Mouse (Mus musculus) hindbrain, embryonic 10.5 days (tissue): ENCODE measurements around the gene Uck1. TPM values are rescaled to one million over a fixed set of nuclear protein-coding genes. Genes with fewer than 3 reads are reported as not detected.

ENCODE experiments used
- DNase-seq: peaks from one replicate; pipeline ENCODE4 v3.0.0-alpha.2; 2017; ENCODE audit warnings: low spot score
- H3K27ac ChIP-seq: fragments of 300-500 bp; sonication (generic); 2 replicates; pipeline ENCODE4 v1.5.1; 2016; ENCODE audit warnings: mild to moderate bottlenecking, moderate library complexity
- H3K27me3 ChIP-seq: fragments of 300-500 bp; sonication (generic); 2 replicates; pipeline ENCODE4 v1.6.1; 2016; ENCODE audit warnings: mild to moderate bottlenecking; ENCODE audit not compliant: poor library complexity, insufficient read depth, severe bottlenecking
- H3K36me3 ChIP-seq: fragments of 300-500 bp; sonication (generic); 2 replicates; pipeline ENCODE4 v1.6.1; 2016; ENCODE audit warnings: mild to moderate bottlenecking, moderate library complexity
- H3K4me1 ChIP-seq: fragments of 300-500 bp; sonication (generic); replicated peaks from 2 replicates; pipeline ENCODE4 v1.6.1; 2016; ENCODE audit warnings: mild to moderate bottlenecking
- H3K4me3 ChIP-seq: fragments of 300-500 bp; sonication (generic); 2 replicates; pipeline ENCODE4 v1.5.1; 2016; ENCODE audit warnings: mild to moderate bottlenecking, moderate library complexity
- H3K9me3 ChIP-seq: fragments of 300-500 bp; sonication (generic); 2 replicates; pipeline ENCODE4 v1.6.1; 2016; ENCODE audit warnings: mild to moderate bottlenecking, moderate library complexity
- WGBS: fragments of 180-500 bp; shearing (Covaris S2); methylation state at CpG from one replicate; pipeline ENCODE4 v1.1.7; 2016; 5-methylcytosine and 5-hydroxymethylcytosine counted together
- polyA plus RNA-seq: library from polyadenylated mRNA; unstranded; fragments of >200 nt; fragmentation: Nextera tagmentation; extraction: Ambion mirVana; gene quantifications from 2 replicates; pipeline ENCODE4 v1.2.1, GENCODE M21; 2016

Gene Uck1
- polyA plus RNA-seq, 1 experiment from 2014 or later: 77.2 TPM

GRCm38 (mm10) chr2:32222057-32222456, 37.9 kb downstream of the Uck1 start:
- H3K27me3 ChIP-seq: no peaks in the 10 kb centered on the region
- peaks cover 100% of the 10 kb centered on the region for H3K36me3 ChIP-seq
- H3K9me3 ChIP-seq: no peaks in the 10 kb centered on the region
- H3K4me1 ChIP-seq: no peaks in the 10 kb centered on the region
- DNase-seq: no peak
- H3K4me3 ChIP-seq: no peak overlapping the region
- H3K27ac ChIP-seq: no peak overlapping the region
- 91% methylated on average over 10 of the region's 10 CpGs for WGBS

- Histone ChIP-seq H3K4me3 (no peak overlapping the region), H3K36me3 (peaks cover 100% of the 10 kb centered on the region), H3K27ac (no peak overlapping the region), H3K27me3 (no peaks in the 10 kb centered on the region), H3K4me1 (no peaks in the 10 kb centered on the region), H3K9me3 (no peaks in the 10 kb centered on the region)
- 93% methylated on average over 7 of the region's 7 CpGs for WGBS
- no peak for DNase-seq
Observed at GRCm38 (mm10) chr2:32221577-32221976, 38.4 kb downstream of the Uck1 start.

- 94% methylated on average over 10 of the region's 10 CpGs for WGBS
- Histone ChIP-seq H3K4me1 (no peaks in the 10 kb centered on the region), H3K4me3 (no peak overlapping the region), H3K27ac (no peak overlapping the region), H3K9me3 (no peaks in the 10 kb centered on the region), H3K27me3 (no peaks in the 10 kb centered on the region), H3K36me3 (peaks cover 100% of the 10 kb centered on the region)
- no peak for DNase-seq
Observed at GRCm38 (mm10) chr2:32220969-32221368, 39.0 kb downstream of the Uck1 start.

GRCm38 (mm10) chr2:32220021-32220420, 39.9 kb downstream of the Uck1 start:
- peaks cover 100% of the 10 kb centered on the region for H3K36me3 ChIP-seq
- no peak overlapping the region for H3K4me3 ChIP-seq
- no peaks in the 10 kb centered on the region for H3K9me3 ChIP-seq
- 94% methylated on average over 6 of the region's 6 CpGs for WGBS
- no peaks in the 10 kb centered on the region for H3K27me3 ChIP-seq
- no peak overlapping the region for H3K27ac ChIP-seq
- no peaks in the 10 kb centered on the region for H3K4me1 ChIP-seq
- DNase-seq: no peak

GRCm38 (mm10) chr2:32219501-32219900, 40.5 kb downstream of the Uck1 start:
- Histone ChIP-seq H3K9me3 (no peaks in the 10 kb centered on the region), H3K4me3 (no peak overlapping the region), H3K27me3 (no peaks in the 10 kb centered on the region), H3K4me1 (no peaks in the 10 kb centered on the region), H3K36me3 (peaks cover 100% of the 10 kb centered on the region), H3K27ac (no peak overlapping the region)
- DNase-seq: no peak
- WGBS: 95% methylated on average over 14 of the region's 14 CpGs

GRCm38 (mm10) chr2:32218541-32219334, 41.2 kb downstream of the Uck1 start:
- Histone ChIP-seq H3K27ac (no peak overlapping the region), H3K36me3 (peaks cover 100% of the 10 kb centered on the region), H3K27me3 (no peaks in the 10 kb centered on the region), H3K4me3 (no peak overlapping the region), H3K4me1 (no peaks in the 10 kb centered on the region), H3K9me3 (no peaks in the 10 kb centered on the region)
- 85% methylated on average over 11 of the region's 11 CpGs for WGBS
- no peak for DNase-seq

GRCm38 (mm10) chr2:32218113-32218512, 41.8 kb downstream of the Uck1 start:
- Histone ChIP-seq H3K4me3 (no peak overlapping the region), H3K27me3 (no peaks in the 10 kb centered on the region), H3K9me3 (no peaks in the 10 kb centered on the region), H3K36me3 (peaks cover 100% of the 10 kb centered on the region), H3K27ac (no peak overlapping the region), H3K4me1 (no peaks in the 10 kb centered on the region)
- WGBS: 94% methylated on average over 5 of the region's 5 CpGs
- no peak for DNase-seq

- H3K27me3 ChIP-seq: no peaks in the 10 kb centered on the region
- no peak for DNase-seq
- H3K9me3 ChIP-seq: no peaks in the 10 kb centered on the region
- H3K36me3 ChIP-seq: peaks cover 100% of the 10 kb centered on the region
- no peak overlapping the region for H3K27ac ChIP-seq
- no peaks in the 10 kb centered on the region for H3K4me1 ChIP-seq
- WGBS: 89% methylated on average over 8 of the region's 8 CpGs
- H3K4me3 ChIP-seq: no peak overlapping the region
Observed at GRCm38 (mm10) chr2:32217656-32218055, 42.3 kb downstream of the Uck1 start.

GRCm38 (mm10) chr2:32216506-32216905, 43.5 kb downstream of the Uck1 start:
- Histone ChIP-seq H3K36me3 (peaks cover 100% of the 10 kb centered on the region), H3K27ac (no peak overlapping the region), H3K4me3 (no peak overlapping the region), H3K27me3 (no peaks in the 10 kb centered on the region), H3K4me1 (no peaks in the 10 kb centered on the region), H3K9me3 (no peaks in the 10 kb centered on the region)
- DNase-seq: no peak
- WGBS: 89% methylated on average over 10 of the region's 10 CpGs

- Histone ChIP-seq H3K4me1 (no peaks in the 10 kb centered on the region), H3K27ac (no peak overlapping the region), H3K27me3 (no peaks in the 10 kb centered on the region), H3K36me3 (peaks cover 100% of the 10 kb centered on the region), H3K4me3 (no peak overlapping the region; the same call in 1 of the 2 replicates), H3K9me3 (no peaks in the 10 kb centered on the region)
- DNase-seq: no peak
- 92% methylated on average over 10 of the region's 10 CpGs for WGBS
Observed at GRCm38 (mm10) chr2:32215576-32215975, 44.4 kb downstream of the Uck1 start.

GRCm38 (mm10) chr2:32213000-32213399, 47.0 kb downstream of the Uck1 start:
- H3K9me3 ChIP-seq: no peaks in the 10 kb centered on the region

GRCm38 (mm10) chr2:32211689-32212088, 48.3 kb downstream of the Uck1 start:
- H3K4me3 ChIP-seq: no peak overlapping the region
- WGBS: 93% methylated on average over 8 of the region's 8 CpGs
- DNase-seq: no peak
- H3K36me3 ChIP-seq: peaks cover 100% of the 10 kb centered on the region
- no peaks in the 10 kb centered on the region for H3K4me1 ChIP-seq
- H3K27ac ChIP-seq: no peak overlapping the region
- H3K9me3 ChIP-seq: no peaks in the 10 kb centered on the region
- H3K27me3 ChIP-seq: no peaks in the 10 kb centered on the region

More at GRCm38 (mm10) chr2:32213000-32213399, 47.0 kb downstream of the Uck1 start:
- no peaks in the 10 kb centered on the region for H3K4me1 ChIP-seq
- no peak for DNase-seq
- WGBS: 97% methylated on average over 10 of the region's 10 CpGs
- no peak overlapping the region for H3K4me3 ChIP-seq
- no peak overlapping the region for H3K27ac ChIP-seq
- H3K27me3 ChIP-seq: no peaks in the 10 kb centered on the region
- H3K36me3 ChIP-seq: peaks cover 100% of the 10 kb centered on the region

- peaks cover 100% of the 10 kb centered on the region for H3K36me3 ChIP-seq
- 95% methylated on average over 1 of the region's 1 CpGs for WGBS
Observed at GRCm38 (mm10) chr2:32207682-32208081, 52.3 kb downstream of the Uck1 start.

More at GRCm38 (mm10) chr2:32207682-32208081, 52.3 kb downstream of the Uck1 start:
- DNase-seq: no peak
- Histone ChIP-seq H3K4me3 (no peak overlapping the region), H3K4me1 (no peaks in the 10 kb centered on the region), H3K27me3 (no peaks in the 10 kb centered on the region), H3K9me3 (no peaks in the 10 kb centered on the region), H3K27ac (no peak overlapping the region)
